Mouse (Mus musculus): ENCODE measurements around the gene Zc4h2.
A peak's percentile ranks its signal among the peaks of the same experiment; 100 is the strongest.

Gene Zc4h2

DNA sequence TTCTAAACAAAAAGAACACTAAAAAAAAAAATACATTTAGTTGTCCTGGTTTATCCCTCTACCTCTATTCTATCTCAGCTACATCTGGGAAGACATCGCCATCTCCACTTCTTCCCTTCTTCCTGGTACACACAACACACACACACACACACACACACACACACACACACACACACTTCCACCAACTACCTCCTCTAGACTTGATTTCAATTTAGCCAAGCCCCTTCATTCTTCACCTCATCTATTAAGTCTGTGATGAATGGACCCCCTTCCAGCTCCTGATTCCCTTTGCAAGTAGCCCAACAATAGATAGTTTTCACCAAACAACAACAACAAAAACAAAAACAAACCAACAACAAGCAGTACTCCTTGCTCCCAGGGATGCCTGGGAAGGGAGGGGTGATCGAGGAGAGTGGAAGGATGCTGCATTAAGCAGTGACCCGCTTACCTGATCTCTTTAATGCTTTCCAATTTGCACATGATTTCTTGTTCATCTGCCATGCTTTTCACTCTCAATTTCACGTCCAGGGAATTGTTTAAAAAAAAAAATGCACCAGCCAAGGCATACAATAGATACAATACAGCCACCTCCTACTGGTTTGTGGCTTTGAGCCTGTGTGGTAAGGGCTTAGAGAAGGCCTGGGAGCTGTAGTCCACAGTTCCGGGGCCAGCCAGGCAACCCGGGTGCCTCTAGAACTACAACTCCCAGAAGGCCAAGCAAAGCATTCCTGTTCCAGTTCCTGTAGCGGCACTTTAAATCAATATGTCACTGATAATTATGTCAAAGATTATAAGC, at the start of gene Zc4h2:
Zc4h2 (minus strand) TSS at position 706 of the 796 bp plus-strand sequence.
- DNase-seq (ENCODE audit: low spot score), result peak; percentile 54

DNA sequence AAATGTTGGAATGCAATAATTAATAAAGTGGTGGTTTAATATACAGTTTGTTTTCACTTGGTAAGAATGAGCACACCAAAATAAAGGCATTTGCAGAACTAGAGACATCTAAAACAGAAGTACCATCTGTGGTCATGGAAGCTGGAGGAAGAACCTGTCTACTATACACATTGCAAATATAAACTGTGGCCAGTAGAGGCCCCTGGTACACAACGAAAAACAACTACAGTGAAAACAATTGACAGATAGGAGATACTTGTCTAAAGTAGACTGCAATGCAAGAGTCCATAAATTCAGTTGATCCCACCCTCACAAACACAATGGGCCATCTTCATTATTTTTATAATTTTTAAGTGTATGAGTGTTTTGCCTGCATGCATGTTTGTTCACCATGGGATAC, 28.8 kb upstream of the Zc4h2 start:
- no peak for DNase-seq (ENCODE audit: low spot score)

DNA sequence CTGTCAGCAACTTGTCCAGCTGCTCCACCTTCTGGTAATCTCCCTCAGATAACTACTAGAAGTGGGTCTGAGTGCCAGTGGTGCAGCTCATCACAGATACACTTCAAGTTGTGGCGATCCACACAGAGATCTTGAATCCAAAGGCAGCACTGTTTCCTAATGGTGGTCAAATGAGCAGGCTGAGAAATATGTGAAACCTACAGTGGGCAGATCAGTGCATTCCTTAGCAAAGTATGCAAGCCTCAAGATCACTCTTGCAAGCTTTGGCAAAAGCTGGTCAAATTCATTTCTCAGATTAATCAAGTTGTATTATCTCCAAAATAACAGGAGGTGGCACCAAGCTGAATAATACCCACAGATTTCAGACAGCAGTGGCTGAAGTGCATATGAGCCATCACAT, 23.9 kb upstream of the Zc4h2 start:
- DNase-seq (ENCODE audit: low spot score), result no peak

DNA sequence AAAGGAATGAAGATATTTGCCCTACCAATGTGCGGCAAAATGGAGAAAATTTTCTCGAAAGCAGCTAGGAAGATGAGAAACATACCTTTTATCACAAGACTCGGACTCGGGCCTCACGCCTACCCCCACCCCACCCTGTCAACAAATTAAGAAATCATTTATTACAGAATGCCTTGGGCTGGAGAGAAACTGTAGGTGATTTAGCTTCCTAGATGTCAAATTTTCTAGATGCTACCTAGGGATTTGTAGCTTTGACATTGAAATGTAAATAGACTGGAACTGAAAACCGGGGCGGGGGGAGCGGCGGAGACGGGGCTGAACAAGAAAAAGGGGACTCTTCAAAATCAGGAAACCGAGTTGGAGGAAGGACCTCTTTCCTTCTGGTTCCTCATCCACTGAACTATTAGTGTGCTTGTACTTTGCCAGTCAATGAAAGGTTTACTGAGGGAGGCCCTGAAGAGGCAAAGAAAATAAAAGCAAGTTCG, 333 bp upstream of the Zc4h2 start:
- DNase-seq (ENCODE audit: low spot score), result no peak

DNA sequence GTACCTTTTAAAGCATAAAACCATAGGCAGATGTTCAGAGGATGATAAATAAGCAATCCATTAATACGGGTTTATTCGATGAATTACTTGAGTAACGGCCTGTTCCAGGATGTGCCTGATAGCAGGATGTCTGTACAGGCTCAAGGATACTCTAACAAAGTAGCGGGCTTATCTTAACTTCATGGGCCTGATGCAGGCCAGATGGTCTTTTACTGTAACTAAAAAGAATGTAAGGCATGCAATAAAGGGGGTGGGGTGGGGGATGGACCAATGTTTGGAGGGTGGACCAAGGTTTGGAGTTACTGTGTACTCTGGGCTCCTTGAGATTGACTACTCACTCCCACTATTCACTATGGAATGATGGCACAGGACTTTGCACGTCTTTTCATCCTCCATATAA, 57.7 kb downstream of the Zc4h2 start:
- no peak for DNase-seq (ENCODE audit: low spot score)
